Mouse (Mus musculus) embryonic facial prominence, embryonic 12.5 days (tissue): ENCODE results near the gene Nkiras2. TPM values are rescaled to one million over a fixed set of nuclear protein-coding genes. Genes with fewer than 3 reads are reported as not detected.
A peak's percentile ranks its signal among the peaks of the same experiment; 100 is the strongest.
"Not testable (repeated sequence)": the region's sequence is repeated elsewhere in the genome, so short reads cannot be mapped to it uniquely, and the experiment has no call there.

ENCODE experiments used
- ATAC-seq: fragments of 200-750 bp; cut with Nextera tagmentation; 2 replicates; pipeline ENCODE4 v1.8.0; 2017; ENCODE audit not compliant: insufficient number of reproducible peaks, insufficient read depth, low FRiP score, low TSS enrichment
- H3K27ac ChIP-seq: fragments of 300-500 bp; sonication (generic); 2 replicates; pipeline ENCODE4 v1.5.1; 2016; ENCODE audit warnings: mild to moderate bottlenecking
- H3K27me3 ChIP-seq: fragments of 300-500 bp; sonication (generic); 2 replicates; pipeline ENCODE4 v1.6.1; 2016; ENCODE audit warnings: mild to moderate bottlenecking, moderate library complexity
- H3K36me3 ChIP-seq: fragments of 300-500 bp; sonication (generic); 2 replicates; pipeline ENCODE4 v1.6.1; 2016; ENCODE audit warnings: mild to moderate bottlenecking
- H3K4me1 ChIP-seq: fragments of 300-500 bp; sonication (generic); 2 replicates; pipeline ENCODE4 v1.6.1; 2016
- H3K4me2 ChIP-seq: fragments of 300-500 bp; sonication (generic); replicated peaks from 2 replicates; pipeline ENCODE4 v1.6.1; 2016; ENCODE audit warnings: mild to moderate bottlenecking, moderate library complexity
- H3K4me3 ChIP-seq: fragments of 300-500 bp; sonication (generic); 2 replicates; pipeline ENCODE4 v1.5.1; 2016; ENCODE audit warnings: mild to moderate bottlenecking
- H3K9ac ChIP-seq: fragments of 300-500 bp; sonication (generic); 2 replicates; pipeline ENCODE4 v1.6.1; 2016; ENCODE audit warnings: mild to moderate bottlenecking, moderate library complexity
- H3K9me3 ChIP-seq: fragments of 300-500 bp; sonication (generic); 2 replicates; pipeline ENCODE4 v1.6.1; 2016; ENCODE audit warnings: mild to moderate bottlenecking, moderate library complexity
- WGBS: fragments of 180-500 bp; shearing (Covaris S2); methylation state at CpG from one replicate; pipeline ENCODE4 v1.1.7; 2016; 5-methylcytosine and 5-hydroxymethylcytosine counted together
- polyA plus RNA-seq: library from polyadenylated mRNA; unstranded; fragments of >200 nt; fragmentation: Nextera tagmentation; extraction: Ambion mirVana; gene quantifications from 2 replicates; pipeline ENCODE4 v1.2.1, GENCODE M21; 2016

The Nkiras2 gene
- polyA plus RNA-seq, 1 experiment from 2014 or later = 83.7 TPM

DNA sequence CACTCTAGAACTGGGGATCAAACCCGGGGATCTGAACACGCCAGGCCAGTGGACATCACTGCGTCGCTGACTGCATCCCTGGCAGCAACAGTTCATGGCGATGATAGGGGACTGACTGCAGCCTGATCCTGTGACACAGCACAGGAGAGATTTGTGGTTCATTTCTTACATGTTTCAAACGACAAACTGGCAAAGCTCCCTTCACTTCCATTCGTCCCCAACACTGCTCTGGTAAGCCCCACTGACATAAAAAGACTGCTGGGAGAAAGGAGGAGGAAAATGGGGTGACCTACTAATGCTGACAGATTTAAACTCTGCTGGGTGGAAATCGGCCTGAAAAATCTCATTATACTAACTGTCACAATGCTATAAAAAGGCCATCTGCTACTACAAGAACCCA lies 15.2 kb upstream of the Nkiras2 start:
- Histone ChIP-seq H3K27me3 (no peaks in the 10 kb centered on the region), H3K4me3 (no peak overlapping the region), H3K9ac (no peak overlapping the region), H3K36me3 (peaks cover 44% of the 10 kb centered on the region), H3K4me2 (no peak overlapping the region), H3K4me1 (no peaks in the 10 kb centered on the region), H3K27ac (no peak overlapping the region), H3K9me3 (no peaks in the 10 kb centered on the region)
- ATAC-seq = no peak
- WGBS = 89% methylated on average over 8 of the region's 8 CpGs

DNA sequence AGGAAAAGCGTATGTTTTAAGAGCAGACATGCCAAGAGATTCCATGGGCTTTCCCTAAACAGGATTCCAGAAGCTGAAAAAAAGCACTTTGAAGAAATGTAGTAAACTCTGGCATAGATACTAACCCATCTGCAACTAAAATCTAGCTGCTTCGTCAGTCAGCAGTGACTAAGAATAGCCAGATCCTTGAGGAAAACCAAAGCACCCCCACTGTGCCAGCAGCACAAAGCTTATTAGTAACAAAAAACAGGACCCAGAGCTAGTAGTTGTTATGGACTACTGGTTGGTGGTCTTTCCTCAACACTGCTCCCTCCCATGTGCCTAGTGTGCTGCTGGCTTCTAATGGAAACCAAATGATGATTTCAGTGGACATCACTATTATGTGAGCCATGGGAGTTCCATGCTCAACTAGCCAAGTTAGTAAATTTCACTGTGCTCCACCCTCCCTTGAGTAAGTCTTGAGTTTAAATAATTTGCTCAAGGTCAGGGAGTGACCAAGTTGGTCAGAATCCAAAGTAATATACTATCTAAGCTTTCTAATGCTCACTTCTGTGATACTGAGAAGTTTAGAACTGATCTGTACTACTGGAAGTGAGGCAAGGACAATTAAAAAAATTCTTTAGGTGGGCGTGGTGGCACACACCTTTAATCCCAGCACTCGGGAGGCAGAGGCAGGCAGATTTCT lies 14.6 kb upstream of the Nkiras2 start:
- Histone ChIP-seq H3K9ac (no peak overlapping the region), H3K9me3 (no peaks in the 10 kb centered on the region), H3K4me1 (no peaks in the 10 kb centered on the region), H3K36me3 (peaks cover 38% of the 10 kb centered on the region), H3K27ac (no peak overlapping the region), H3K4me2 (no peak overlapping the region), H3K27me3 (no peaks in the 10 kb centered on the region), H3K4me3 (no peak overlapping the region)
- 87% methylated on average over 4 of the region's 4 CpGs for WGBS
- ATAC-seq = no peak

DNA sequence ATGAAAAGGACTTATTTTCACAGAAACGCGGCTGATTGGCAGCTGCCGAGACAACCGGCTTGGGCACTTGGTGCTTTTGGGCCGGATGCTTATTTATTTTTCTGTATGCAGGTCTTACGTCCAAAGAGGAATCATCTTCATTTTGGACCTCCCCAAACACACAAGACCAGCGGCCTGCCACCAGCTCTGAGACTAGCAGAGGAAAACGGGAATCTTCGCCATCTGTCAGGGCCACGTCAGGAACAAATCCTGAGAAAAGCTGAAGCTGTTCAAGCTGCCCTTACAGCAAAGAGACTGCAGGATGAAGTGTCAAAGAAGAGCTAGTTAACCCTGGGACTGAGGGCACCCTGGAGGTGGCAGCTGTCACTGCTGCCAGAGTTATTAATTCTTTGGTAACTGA lies 13.6 kb upstream of the Nkiras2 start:
- H3K27ac ChIP-seq = no peak overlapping the region
- peaks cover 28% of the 10 kb centered on the region for H3K36me3 ChIP-seq
- no peaks in the 10 kb centered on the region for H3K4me1 ChIP-seq
- no peak overlapping the region for H3K4me2 ChIP-seq
- H3K9ac ChIP-seq = no peak overlapping the region
- 89% methylated on average over 10 of the region's 10 CpGs for WGBS
- no peak for ATAC-seq
- no peaks in the 10 kb centered on the region for H3K9me3 ChIP-seq
- H3K4me3 ChIP-seq = no peak overlapping the region
- no peaks in the 10 kb centered on the region for H3K27me3 ChIP-seq

DNA sequence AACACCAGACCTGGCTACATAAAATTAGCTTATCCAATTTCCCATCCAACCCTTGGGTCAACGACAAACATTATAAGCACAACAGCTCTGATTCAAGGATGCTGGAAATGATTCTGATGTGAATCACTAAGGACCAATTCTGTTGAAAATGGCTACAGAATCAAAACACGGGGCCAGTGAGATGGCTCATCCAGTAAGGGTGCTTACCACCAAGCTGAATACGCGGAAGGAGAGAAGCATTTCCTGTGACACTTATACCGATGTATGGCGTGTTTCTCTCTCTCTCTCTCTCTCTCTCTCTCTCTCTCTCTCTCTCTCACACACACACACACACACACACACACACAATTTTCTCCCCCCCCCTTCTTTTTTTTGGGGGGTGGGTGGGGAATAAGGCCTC lies 11.9 kb upstream of the Nkiras2 start:
- H3K4me3 ChIP-seq = no peak overlapping the region
- no peak overlapping the region for H3K4me2 ChIP-seq
- H3K27me3 ChIP-seq = no peaks in the 10 kb centered on the region
- no peak for ATAC-seq
- H3K4me1 ChIP-seq = no peaks in the 10 kb centered on the region
- H3K9ac ChIP-seq = no peak overlapping the region
- 95% methylated on average over 6 of the region's 6 CpGs for WGBS
- peaks cover 16% of the 10 kb centered on the region; the same call in 1 of the 2 replicates for H3K36me3 ChIP-seq
- H3K27ac ChIP-seq = no peak overlapping the region
- H3K9me3 ChIP-seq = no peaks in the 10 kb centered on the region

DNA sequence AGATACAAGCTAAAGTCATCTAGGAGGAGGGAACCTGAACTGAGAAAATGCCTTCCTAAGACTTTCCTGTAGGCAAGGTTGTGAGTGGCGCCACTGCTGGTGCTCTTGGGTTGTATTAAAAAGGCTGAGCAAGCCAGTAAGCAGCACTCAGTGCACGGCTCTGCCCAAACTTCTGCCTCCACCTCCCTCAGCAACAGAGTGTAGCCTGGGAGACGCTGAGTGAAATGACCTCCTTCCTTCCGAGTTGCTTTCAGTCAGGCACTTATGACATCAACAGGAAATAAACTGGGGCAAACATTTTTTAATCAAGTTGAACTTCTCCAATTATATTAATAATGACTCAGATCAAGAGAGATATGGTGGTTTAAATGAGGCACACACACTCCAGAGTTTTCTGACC lies 10.2 kb upstream of the Nkiras2 start:
- Histone ChIP-seq H3K4me3 (no peak overlapping the region), H3K36me3 (peaks cover 9% of the 10 kb centered on the region; the same call in 1 of the 2 replicates), H3K9me3 (no peaks in the 10 kb centered on the region), H3K4me1 (no peaks in the 10 kb centered on the region), H3K27ac (no peak overlapping the region), H3K9ac (no peak overlapping the region), H3K4me2 (no peak overlapping the region), H3K27me3 (no peaks in the 10 kb centered on the region)
- 72% methylated on average over 4 of the region's 4 CpGs for WGBS
- no peak for ATAC-seq

DNA sequence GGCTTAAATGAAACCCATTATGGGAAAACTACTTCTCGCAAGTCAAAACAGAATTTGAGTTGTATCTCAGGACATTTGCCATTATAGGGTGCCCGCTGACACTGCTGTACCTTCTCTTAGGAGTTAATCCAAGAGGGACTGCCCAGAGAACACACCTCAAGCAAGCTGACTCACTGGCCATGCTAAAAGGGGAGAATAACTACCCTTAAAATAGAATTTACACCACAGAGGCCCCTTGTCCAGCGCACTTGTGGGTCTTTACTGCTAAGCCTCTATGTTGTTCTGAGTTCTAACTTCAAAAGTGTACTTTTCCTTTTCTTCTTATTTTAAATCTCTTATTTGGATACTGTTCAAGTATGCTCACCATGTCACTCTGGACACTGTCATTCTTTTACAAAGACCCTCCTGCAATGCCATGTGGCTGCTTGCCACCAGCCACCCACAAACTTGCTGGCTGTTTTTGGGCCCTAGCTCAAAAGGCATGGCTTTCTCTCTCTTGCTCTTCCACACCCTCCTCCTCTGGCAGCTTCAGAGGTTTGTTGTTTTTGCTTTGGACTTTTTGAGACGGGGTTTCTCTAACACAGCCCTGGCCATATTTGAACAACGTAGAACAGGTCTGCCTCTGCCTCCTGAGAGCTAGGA lies 9.6 kb upstream of the Nkiras2 start:
- Histone ChIP-seq H3K27ac (no peak overlapping the region), H3K4me3 (no peak overlapping the region), H3K9me3 (no peaks in the 10 kb centered on the region), H3K27me3 (no peaks in the 10 kb centered on the region), H3K4me1 (no peaks in the 10 kb centered on the region), H3K4me2 (no peak overlapping the region), H3K9ac (no peak overlapping the region), H3K36me3 (peaks cover 9% of the 10 kb centered on the region; the same call in 1 of the 2 replicates)
- ATAC-seq = no peak
- 91% methylated on average over 5 of the region's 5 CpGs for WGBS

DNA sequence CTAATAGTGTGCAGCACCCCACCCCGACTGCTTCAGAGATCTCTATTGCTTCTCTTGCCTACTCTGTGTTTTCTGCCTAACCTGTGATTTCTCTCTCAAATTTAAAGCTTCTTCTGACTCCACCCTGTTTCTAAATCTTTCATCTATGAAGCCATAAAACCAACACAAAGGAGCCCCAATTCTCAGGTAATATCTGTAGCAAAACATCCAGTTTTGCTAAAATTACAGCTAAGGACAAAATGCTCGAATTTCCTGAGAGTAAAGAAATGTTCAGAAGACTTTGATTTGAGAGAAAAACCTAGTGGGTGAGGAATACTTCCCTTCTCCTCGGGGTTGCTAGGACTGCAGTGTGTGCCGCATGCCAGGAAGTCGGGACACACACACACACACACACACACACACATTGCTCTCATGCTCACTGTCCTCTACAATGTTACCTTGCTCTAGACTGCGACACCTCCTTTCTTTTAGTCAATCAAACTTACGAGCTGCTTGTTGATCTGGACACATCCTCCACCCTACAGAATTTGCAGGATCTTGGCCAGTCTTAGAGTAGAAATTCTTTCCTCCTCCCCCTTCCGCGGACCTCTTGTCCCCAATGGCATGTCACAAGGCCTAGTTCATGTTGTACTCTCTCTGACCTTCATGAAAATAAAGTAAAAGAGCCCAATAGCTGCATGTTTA lies 8.9 kb upstream of the Nkiras2 start:
- H3K9me3 ChIP-seq = no peaks in the 10 kb centered on the region
- H3K27me3 ChIP-seq = no peaks in the 10 kb centered on the region
- H3K4me2 ChIP-seq = no peak overlapping the region
- ATAC-seq = no peak
- H3K4me1 ChIP-seq = no peaks in the 10 kb centered on the region
- H3K9ac ChIP-seq = no peak overlapping the region
- peaks cover 9% of the 10 kb centered on the region; the same call in 1 of the 2 replicates for H3K36me3 ChIP-seq
- no peak overlapping the region for H3K4me3 ChIP-seq
- WGBS = 79% methylated on average over 9 of the region's 9 CpGs
- no peak overlapping the region for H3K27ac ChIP-seq

DNA sequence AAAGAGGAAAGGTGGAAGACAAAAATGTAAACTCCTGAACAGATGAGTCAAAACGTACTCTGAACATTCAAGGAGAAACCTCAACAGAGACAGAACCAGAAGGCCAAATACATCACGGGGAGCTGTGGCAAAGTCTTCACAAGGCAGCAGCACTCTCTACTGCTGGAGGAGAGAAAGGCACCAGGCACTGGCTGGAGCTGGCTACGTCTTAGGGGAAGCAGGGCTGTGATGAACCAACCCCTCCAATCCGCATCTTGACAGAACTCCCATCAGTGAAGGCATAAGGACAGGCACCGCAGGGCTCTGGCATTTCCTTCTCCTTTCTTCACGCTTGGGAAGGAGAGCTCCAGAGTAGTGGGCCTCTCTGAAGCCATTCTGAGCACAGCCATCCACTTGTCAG lies 7.4 kb upstream of the Nkiras2 start:
- H3K4me3 ChIP-seq = no peak overlapping the region
- H3K27ac ChIP-seq = no peak overlapping the region
- no peak overlapping the region for H3K9ac ChIP-seq
- 0 out of 2 replicates have a peak, but pooled peaks cover 6% of the 10 kb centered on the region for H3K4me1 ChIP-seq
- WGBS = 93% methylated on average over 6 of the region's 6 CpGs
- H3K36me3 ChIP-seq = 0 out of 2 replicates have a peak, but pooled peaks cover 14% of the 10 kb centered on the region
- no peaks in the 10 kb centered on the region for H3K27me3 ChIP-seq
- no peak overlapping the region for H3K4me2 ChIP-seq
- ATAC-seq = no peak
- no peaks in the 10 kb centered on the region for H3K9me3 ChIP-seq

DNA sequence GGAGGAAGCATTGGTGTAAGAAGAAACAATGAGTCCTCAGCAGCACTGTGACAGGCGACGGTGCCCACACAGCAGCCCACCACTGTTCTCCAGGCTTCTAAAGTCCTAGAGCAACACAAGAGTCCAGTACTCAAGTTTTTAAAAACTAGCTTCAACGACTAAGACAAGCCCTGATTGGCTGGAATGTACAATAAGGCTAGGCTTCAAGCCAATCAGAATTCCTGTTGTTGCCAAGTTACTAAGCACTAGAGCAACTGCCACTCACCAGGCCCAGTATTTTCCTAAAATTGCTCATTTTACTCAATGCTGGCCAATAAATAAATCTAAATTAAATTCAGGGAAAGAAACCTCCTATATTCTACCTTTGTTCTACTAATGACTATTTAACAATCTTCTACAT lies 5.8 kb upstream of the Nkiras2 start:
- Histone ChIP-seq H3K27me3 (no peaks in the 10 kb centered on the region), H3K4me3 (no peak overlapping the region), H3K36me3 (0 out of 2 replicates have a peak, but pooled peaks cover 11% of the 10 kb centered on the region), H3K27ac (no peak overlapping the region), H3K9me3 (no peaks in the 10 kb centered on the region), H3K4me1 (peaks cover 15% of the 10 kb centered on the region), H3K4me2 (no peak overlapping the region), H3K9ac (no peak overlapping the region)
- 94% methylated on average over 3 of the region's 3 CpGs for WGBS
- no peak for ATAC-seq

DNA sequence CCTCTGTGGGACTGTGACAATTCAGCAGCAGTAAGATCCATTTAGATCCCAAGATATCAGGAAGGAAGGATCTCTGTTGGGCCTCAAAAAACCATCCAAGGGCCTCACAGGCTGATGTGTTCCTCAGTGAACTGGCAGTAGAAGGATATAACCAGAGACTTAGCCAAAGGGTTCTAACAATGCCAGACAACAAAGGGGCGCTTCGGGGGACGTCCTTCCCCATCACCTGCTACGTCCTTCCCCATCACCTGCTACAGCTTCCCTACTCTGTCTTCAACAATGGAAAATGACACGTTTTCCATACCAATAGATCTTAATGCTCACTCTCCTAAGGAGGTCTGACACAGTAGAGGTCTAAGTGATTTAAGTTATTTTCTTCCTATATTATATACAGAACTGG lies 2.7 kb upstream of the Nkiras2 start:
- no peak overlapping the region for H3K9ac ChIP-seq
- WGBS = 89% methylated on average over 5 of the region's 5 CpGs
- H3K36me3 ChIP-seq = 0 out of 2 replicates have a peak, but pooled peaks cover 10% of the 10 kb centered on the region
- no peaks in the 10 kb centered on the region for H3K27me3 ChIP-seq
- no peak overlapping the region for H3K4me3 ChIP-seq
- H3K9me3 ChIP-seq = no peaks in the 10 kb centered on the region
- no peak overlapping the region for H3K27ac ChIP-seq
- H3K4me1 ChIP-seq = peaks cover 22% of the 10 kb centered on the region
- no peak overlapping the region for H3K4me2 ChIP-seq
- no peak for ATAC-seq

DNA sequence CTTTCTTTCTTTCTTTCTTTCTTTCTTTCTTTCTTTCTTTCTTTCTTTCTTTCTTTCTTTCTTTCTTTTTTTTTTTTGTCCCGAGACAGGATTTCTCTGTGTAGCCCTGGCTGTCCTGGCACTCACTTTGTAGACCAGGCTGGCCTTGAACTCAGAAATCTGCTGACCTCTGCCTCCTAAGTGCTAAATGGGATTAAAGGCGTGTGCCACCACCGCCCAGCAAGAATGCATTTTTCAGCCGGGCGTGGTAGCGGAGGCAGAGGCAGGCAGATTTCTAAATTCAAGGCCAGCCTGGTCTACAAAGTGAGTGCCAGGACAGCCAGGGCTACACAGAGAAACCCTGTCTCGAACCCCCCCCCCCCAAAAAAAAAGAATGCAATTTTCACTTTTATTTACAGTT lies 2.2 kb upstream of the Nkiras2 start:
- ATAC-seq = not testable (repeated sequence)

DNA sequence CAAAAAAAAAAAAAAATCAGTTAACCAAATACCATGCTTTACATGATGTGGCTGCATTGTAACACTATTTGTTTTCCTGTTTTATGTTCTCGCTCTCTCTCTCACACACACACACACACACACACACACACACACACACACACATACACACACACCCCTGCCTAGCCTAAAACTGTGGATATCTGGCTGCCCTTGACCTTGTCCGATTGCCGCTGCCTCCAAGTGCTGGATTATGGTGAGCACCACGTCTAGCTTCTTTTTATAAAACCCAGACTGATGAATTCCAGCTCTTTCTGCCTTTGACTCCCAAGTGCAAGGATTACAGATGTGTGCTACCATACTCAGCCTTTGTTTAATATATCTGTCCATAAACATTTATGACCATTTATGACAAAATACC lies 1.6 kb upstream of the Nkiras2 start:
- 89% methylated on average over 4 of the region's 4 CpGs for WGBS
- peak overlapping the region; percentile 85; the same call in 1 of the 2 replicates for H3K4me3 ChIP-seq
- H3K4me1 ChIP-seq = peaks cover 22% of the 10 kb centered on the region
- 0 out of 2 replicates have a peak overlapping the region, but pooled peaks have one; percentile 84 for H3K4me2 ChIP-seq
- no peak overlapping the region for H3K27ac ChIP-seq
- 0 out of 2 replicates have a peak, but pooled peaks cover 10% of the 10 kb centered on the region for H3K36me3 ChIP-seq
- no peak for ATAC-seq
- H3K9me3 ChIP-seq = no peaks in the 10 kb centered on the region
- H3K9ac ChIP-seq = 0 out of 2 replicates have a peak overlapping the region, but pooled peaks have one; percentile 87
- no peaks in the 10 kb centered on the region for H3K27me3 ChIP-seq

More for the DNA sequence above, 2.2 kb upstream of the Nkiras2 start:
- not testable (repeated sequence) for H3K9ac ChIP-seq, H3K4me3 ChIP-seq, H3K4me2 ChIP-seq, H3K9me3 ChIP-seq, H3K27ac ChIP-seq, H3K36me3 ChIP-seq, H3K27me3 ChIP-seq
- H3K4me1 ChIP-seq = peaks cover 22% of the 10 kb centered on the region
- WGBS = 94% methylated on average over 7 of the region's 7 CpGs
